Mouse (Mus musculus) bone marrow, adult 2 months (tissue): Measurements from ENCODE around the gene Bcl2l14. TPM values are rescaled to one million over a fixed set of nuclear protein-coding genes. Genes with fewer than 3 reads are reported as not detected.

Experiments
- H3K27ac ChIP-seq: fragments of 200-500 bp; 2 replicates; pipeline ENCODE4 v1.5.1; 2012; ENCODE audit warnings: low read depth, mild to moderate bottlenecking, control low read depth, inconsistent platforms, low read length; ENCODE audit not compliant: control insufficient read depth, poor library complexity, insufficient read depth
- H3K4me1 ChIP-seq: fragments of 200-500 bp; 2 replicates; pipeline ENCODE4 v1.6.1; 2011; ENCODE audit warnings: low read length; ENCODE audit not compliant: control insufficient read depth, insufficient read depth
- H3K4me3 ChIP-seq: fragments of 200-500 bp; replicated peaks from 2 replicates; pipeline ENCODE3; 2011; ENCODE audit warnings: mild to moderate bottlenecking, low read depth, low read length, control low read depth; ENCODE audit not compliant: control insufficient read depth
- CTCF ChIP-seq: fragments of 200-500 bp; IDR thresholded peaks from 2 replicates; pipeline ENCODE4 v1.5.1; 2011; ENCODE audit warnings: low read length, control low read depth; ENCODE audit not compliant: control insufficient read depth, insufficient read depth
- POLR2A ChIP-seq: fragments of 200-500 bp; IDR thresholded peaks from 2 replicates; pipeline ENCODE4 v1.6.1; 2011; ENCODE audit warnings: low read depth, mild to moderate bottlenecking, control low read depth, low read length, borderline replicate concordance; ENCODE audit not compliant: control insufficient read depth
- WGBS: fragments of 180-500 bp; shearing (Covaris S2); methylation state at CpG from one replicate; pipeline ENCODE4 v1.1.7; 2018; 5-methylcytosine and 5-hydroxymethylcytosine counted together
- polyA plus RNA-seq: library from polyadenylated mRNA; stranded (reverse); fragments of >200 nt; gene quantifications from 2 replicates; pipeline ENCODE4 v1.2.4, GENCODE M21; 2011; ENCODE audit warnings: low replicate concordance; ENCODE audit not compliant: missing spikeins, insufficient read depth, insufficient read length

Bcl2l14 gene
- not detected in 2 replicates for polyA plus RNA-seq

DNA sequence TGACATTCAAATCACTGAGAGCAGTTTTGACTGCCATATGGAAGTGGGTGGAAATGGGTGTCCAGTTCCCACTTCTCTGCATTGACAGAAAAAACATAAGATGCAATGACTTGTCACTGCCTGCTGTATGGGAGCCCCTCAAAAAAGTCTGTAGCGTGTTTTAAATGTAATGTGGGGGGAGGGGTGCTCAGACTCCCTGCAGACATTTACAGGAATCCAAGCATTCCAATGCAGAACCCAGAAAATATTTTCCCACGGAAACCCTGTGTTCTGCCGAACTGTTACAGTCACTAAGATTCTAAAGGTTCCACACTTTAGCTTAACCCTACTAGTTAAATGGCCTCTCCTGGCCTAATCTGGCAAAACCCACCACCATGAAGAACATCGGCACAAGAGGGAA lies at the start of gene Bcl2l14:
Gene Bcl2l14 (plus strand): TSS at position 301 of the 400 bp plus-strand sequence.
- Histone ChIP-seq H3K27ac (no peak within 1 kb of the TSS), H3K4me3 (no peak within 1 kb of the TSS), H3K4me1 (no peaks in the 10 kb centered on the region)
- WGBS, result 83% methylated on average over 4 of the region's 4 CpGs
- TF ChIP-seq CTCF, result no peak
- no peak for TF ChIP-seq POLR2A

DNA sequence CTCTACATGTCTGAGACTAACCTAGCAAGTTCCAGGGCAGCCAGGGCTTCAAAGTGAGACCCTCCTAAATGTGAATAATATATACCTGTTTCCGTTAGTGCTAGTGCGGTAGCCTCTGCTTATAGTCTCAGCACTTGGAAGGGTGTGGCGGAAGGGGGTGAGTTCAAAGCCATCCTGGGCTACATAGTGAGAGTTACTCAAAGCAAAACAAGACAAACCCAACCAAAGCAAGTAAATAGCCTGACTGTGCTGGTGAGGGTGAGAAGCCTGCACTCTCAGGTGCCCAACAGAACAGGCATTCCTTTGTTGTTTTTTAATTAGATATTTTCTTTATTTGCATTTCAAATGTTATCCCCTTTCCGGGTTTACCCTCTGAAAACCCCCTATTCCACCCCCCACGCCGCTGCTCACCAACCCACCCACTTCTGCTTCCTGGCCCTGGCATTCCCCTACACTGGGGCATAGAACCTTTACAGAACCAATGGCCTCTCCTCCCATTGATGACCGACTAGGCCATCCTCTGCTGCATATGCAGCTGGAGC lies 47.5 kb upstream of the Bcl2l14 start:
- TF ChIP-seq CTCF (no peak), POLR2A (no peak)
- H3K4me3 ChIP-seq, result no peak overlapping the region
- WGBS, result 79% methylated on average over 7 of the region's 7 CpGs

GRCm38 (mm10) chr6:134352881-134353280 lies 43.2 kb upstream of the Bcl2l14 start:
- WGBS, result 83% methylated on average over 6 of the region's 6 CpGs
- Histone ChIP-seq H3K27ac (no peak overlapping the region), H3K4me1 (no peaks in the 10 kb centered on the region), H3K4me3 (no peak overlapping the region)
- TF ChIP-seq POLR2A (no peak), CTCF (no peak)

More for the DNA sequence above, 47.5 kb upstream of the Bcl2l14 start:
- Histone ChIP-seq H3K27ac (no peak overlapping the region), H3K4me1 (no peaks in the 10 kb centered on the region)

GRCm38 (mm10) chr6:134353751-134354150 lies 42.4 kb upstream of the Bcl2l14 start:
- 84% methylated on average over 4 of the region's 4 CpGs for WGBS
- no peak overlapping the region for H3K4me3 ChIP-seq
- no peak for TF ChIP-seq CTCF
- no peak for TF ChIP-seq POLR2A
- H3K4me1 ChIP-seq, result no peaks in the 10 kb centered on the region
- H3K27ac ChIP-seq, result no peak overlapping the region

DNA sequence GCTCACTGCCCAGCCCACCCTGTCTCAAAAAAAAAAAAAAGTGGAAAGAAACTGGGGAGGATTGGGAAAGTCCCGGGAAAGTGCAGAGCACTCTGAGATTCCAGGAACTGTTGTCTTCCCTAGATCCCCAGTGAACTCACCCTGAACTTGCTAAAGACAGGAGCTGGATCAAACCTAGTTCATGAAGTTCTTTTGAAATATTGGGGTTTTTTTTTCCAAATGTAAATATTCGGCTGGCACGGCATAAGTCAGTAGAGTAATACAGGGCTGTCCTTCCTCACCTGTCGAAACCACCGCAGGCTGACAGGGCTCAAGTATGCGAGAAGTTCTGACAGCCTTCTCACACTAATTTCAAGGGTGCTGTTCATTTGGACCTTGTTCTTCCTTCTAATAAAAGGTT lies 38.5 kb upstream of the Bcl2l14 start:
- no peak for TF ChIP-seq POLR2A
- no peak for TF ChIP-seq CTCF
- H3K4me1 ChIP-seq, result no peaks in the 10 kb centered on the region
- H3K4me3 ChIP-seq, result no peak overlapping the region
- WGBS, result 79% methylated on average over 6 of the region's 6 CpGs
- H3K27ac ChIP-seq, result no peak overlapping the region

DNA sequence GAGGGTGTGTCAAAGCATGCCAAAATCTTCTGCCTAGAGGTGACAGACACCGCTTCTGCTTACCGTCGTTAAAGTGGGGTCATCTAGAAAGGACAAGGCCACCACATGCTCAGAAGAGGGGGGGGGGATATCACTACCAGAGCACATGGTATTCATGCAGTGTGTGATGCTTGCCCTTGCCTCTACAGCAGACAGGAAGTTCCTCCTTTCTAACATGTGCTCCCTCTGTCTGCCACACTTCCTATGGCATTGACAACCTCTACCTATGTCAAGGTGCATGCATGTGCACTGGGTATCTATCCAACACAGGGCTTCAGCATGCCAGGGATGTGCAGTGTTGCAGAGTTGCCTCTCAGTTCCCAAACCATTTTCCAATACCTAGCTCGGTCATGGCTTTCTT lies 36.0 kb upstream of the Bcl2l14 start:
- 81% methylated on average over 4 of the region's 4 CpGs for WGBS
- H3K27ac ChIP-seq, result no peak overlapping the region
- H3K4me3 ChIP-seq, result no peak overlapping the region
- TF ChIP-seq POLR2A, result no peak
- TF ChIP-seq CTCF, result no peak
- H3K4me1 ChIP-seq, result peaks cover 3% of the 10 kb centered on the region; the same call in 1 of the 2 replicates

DNA sequence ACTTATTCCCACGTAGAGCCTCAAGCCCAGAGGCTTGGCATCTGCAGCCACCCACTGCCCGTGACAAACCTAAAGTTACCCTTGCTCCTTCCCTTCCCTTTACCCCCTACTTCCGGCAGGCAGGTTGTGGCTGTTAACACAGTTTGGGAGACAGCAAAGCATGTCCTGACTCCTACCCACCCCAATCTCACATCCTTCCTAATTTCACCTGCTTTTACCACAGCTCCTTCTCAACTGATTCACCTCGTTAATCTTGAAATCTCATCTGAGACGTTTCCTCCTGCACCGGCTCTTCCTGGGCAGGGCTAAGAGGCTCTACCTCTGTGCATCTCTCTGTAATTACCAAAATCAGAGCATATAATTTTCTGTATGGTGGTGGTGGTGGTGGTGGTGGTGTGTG lies 31.5 kb upstream of the Bcl2l14 start:
- WGBS, result 2% methylated on average over 6 of the region's 6 CpGs
- Histone ChIP-seq H3K4me3 (no peak overlapping the region), H3K4me1 (peaks cover 13% of the 10 kb centered on the region; the same call in 1 of the 2 replicates), H3K27ac (no peak overlapping the region)
- TF ChIP-seq POLR2A (no peak), CTCF (no peak)

- Histone ChIP-seq H3K4me3 (no peak overlapping the region), H3K27ac (no peak overlapping the region), H3K4me1 (peaks cover 13% of the 10 kb centered on the region; the same call in 1 of the 2 replicates)
- WGBS, result 10% methylated on average over 4 of the region's 4 CpGs
- peak; percentile 34; the same call in 1 of the 2 replicates for TF ChIP-seq CTCF
- TF ChIP-seq POLR2A, result no peak
Observed at GRCm38 (mm10) chr6:134365952-134366351, 30.2 kb upstream of the Bcl2l14 start.

DNA sequence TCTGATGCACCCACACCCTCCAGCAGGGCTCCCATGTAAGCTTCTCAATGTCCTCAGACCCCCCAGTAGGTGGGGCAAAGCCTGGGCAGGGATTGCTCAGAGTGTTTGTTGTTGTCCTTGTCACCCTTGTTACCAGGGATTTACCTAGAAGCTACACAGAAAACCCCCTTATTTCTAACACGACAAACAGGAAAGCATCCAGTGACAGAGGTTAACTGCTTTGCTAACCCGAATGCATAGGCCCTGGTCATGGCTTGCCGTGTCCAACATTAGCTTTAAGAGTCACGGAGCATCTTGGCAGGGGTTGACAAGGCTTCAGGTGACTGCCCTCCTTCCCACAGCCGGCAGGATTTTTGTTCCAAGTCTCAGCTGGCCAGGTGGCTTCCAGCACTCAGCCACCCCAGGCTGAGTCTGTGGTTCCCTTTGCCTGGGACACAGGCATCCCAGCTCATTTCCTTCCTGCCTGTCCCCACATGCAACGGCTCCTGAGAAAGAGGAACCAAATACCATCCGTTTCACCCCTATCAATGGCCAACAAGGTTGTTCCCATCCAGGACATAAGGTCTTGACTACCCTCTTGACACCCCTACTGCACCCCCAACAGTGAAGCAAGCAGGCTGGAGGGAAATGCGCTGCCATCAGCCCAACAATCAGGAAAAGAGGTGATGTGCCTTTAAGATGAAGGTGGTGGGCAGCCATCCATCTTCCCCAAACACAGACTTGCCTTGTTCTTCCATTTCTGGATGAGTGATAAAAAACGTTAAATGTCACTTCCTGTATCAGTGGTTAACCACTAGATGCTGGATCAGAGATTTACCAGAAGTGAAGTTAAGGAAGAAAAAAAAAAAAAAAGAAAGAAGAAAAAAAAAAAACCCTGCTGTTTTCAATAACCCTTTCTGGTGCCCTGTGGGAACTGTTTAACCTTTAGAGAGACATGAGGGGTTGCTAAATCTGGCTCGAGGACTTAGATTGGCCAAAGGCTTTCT lies 29.5 kb upstream of the Bcl2l14 start:
- Histone ChIP-seq H3K4me1 (peaks cover 13% of the 10 kb centered on the region; the same call in 1 of the 2 replicates), H3K27ac (peak overlapping the region; percentile 42; the same call in 1 of the 2 replicates), H3K4me3 (no peak overlapping the region)
- TF ChIP-seq POLR2A (no peak), CTCF (no peak)
- WGBS, result 1% methylated on average over 10 of the region's 10 CpGs
